Mouse (Mus musculus) fat pad, adult 2 months (tissue): ENCODE measurements around the gene Rmdn3.

Experiments
- DNase-seq: peaks from one replicate; pipeline ENCODE4 v3.0.0-alpha.2; 2011; ENCODE audit warnings: low read depth, low spot score; ENCODE audit errors: extremely low read depth

Rmdn3 gene

GRCm38 (mm10) chr2:119108554-119108953, 48.3 kb downstream of the Rmdn3 start:
- DNase-seq = no peak

GRCm38 (mm10) chr2:119106583-119106982, 50.3 kb downstream of the Rmdn3 start:
- no peak for DNase-seq

GRCm38 (mm10) chr2:119101552-119101951, 55.3 kb downstream of the Rmdn3 start:
- DNase-seq = no peak
